Mouse (Mus musculus): ENCODE measurements around the gene Dmbx1.

DNA sequence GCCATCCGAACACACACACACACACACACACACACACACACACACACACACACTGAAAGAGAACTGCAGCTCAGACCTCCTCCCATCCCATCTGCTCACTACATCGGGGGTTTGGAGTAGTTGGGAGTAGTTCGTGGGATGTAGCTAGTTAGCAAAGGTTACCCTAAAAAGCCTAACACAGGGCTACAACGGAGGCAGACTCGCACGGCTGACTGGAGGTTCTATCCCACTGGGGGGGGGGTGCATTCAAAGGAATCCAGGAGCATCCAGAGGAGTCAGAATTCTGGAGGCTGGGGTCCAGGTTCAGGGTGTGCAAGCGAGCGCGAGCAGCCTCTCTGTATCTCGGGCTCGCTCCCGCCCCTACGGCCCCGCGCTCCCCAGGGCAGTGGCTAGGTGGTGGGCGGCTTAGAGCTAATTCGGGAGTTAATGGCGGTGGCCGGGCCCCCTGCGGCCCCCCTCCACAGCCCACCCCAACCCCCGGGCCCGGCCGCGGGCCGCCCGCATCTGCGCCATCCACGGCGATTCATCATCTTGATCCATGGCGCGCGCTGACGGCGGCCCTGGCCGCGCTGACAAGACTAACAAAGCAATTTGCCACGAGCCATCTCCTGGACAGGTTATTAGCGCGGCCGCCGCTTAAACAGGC lies 4.1 kb upstream of the Dmbx1 start:
- TF ChIP-seq GATA1 (IDR thresholded peaks at IDR 0.05; ENCODE audit: borderline replicate concordance, low read length), result no peak
- no peak for TF ChIP-seq FLI1 (IDR thresholded peaks at IDR 0.05; ENCODE audit: low read length)

Measured in megakaryocyte, embryonic 14.5 days (primary cell).